Comparison of ENCODE assay signal across 10 mouse cellular contexts in the genomic region with DNA sequence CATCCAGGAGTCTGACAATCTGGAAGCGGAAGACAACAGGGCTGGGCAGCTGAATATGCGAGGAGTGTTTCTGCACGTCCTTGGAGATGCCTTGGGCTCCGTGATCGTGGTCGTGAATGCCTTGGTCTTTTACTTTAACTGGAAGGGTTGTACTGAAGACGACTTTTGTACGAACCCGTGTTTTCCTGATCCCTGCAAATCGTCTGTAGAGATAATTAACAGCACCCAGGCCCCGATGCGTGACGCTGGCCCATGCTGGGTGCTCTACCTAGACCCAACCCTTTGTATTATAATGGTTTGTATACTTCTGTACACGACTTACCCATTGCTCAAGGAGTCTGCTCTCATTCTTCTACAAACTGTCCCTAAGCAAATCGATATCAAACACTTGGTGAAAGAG. TPM values are rescaled to one million over a fixed set of nuclear protein-coding genes. Genes with fewer than 3 reads are reported as not detected.
A peak's percentile ranks its signal among the peaks of the same experiment; 100 is the strongest.
DNase-seq lines count a peak whose midpoint lies in the region; ATAC-seq lines count a peak whose summit lies in the region.
"Had no signal": no experiment of that assay in that cellular context is flagged by ENCODE, and none has a peak within 500 bp of the region (broad histone marks: within the 10 kb centered on the region; RNA-seq: fewer than 3 reads in every experiment).

No protein-coding gene starts in this region.

- no peak for DNase-seq in heart, postnatal 10 days
- no peak for DNase-seq in retina, postnatal 1 day
- DNase-seq in left cerebral cortex, adult 8-10 months (ENCODE audit: low spot score in 2 of 2) = no peak
- DNase-seq: gastrocnemius, postnatal 10 days; thymus, adult 2 months had no signal

- H3K36me3 ChIP-seq in heart, embryonic 16.5 days (ENCODE audit: control insufficient read depth, insufficient read depth) = peaks cover 11% of the 10 kb centered on the region
- H3K36me3 ChIP-seq in hindbrain, embryonic 12.5 days = peaks cover 8% of the 10 kb centered on the region
- H3K36me3 ChIP-seq in midbrain, embryonic 12.5 days = peaks cover 13% of the 10 kb centered on the region

- ATAC-seq in heart, embryonic 16.5 days (replicated peaks; ENCODE audit: extremely low read depth, insufficient read depth, low FRiP score) = no peak
- ATAC-seq in hindbrain, embryonic 12.5 days (ENCODE audit: low FRiP score) = no peak
- ATAC-seq in midbrain, embryonic 12.5 days (ENCODE audit: low FRiP score, low read depth) = no peak
- no peak for ATAC-seq in activated CD4-positive, CD25-positive, alpha-beta regulatory T cell, adult 4 months

- peak overlapping the region; percentile 97 for H3K4me2 ChIP-seq in heart, embryonic 16.5 days (ENCODE audit: low read depth, low read length)
- peak overlapping the region; percentile 74 for H3K4me2 ChIP-seq in hindbrain, embryonic 12.5 days (replicated peaks)
- H3K4me2 ChIP-seq in midbrain, embryonic 12.5 days (replicated peaks) = peak overlapping the region; percentile 87; the same call in 1 of the 2 replicates

- H3K27ac ChIP-seq in heart, embryonic 16.5 days (ENCODE audit: low read length) = no peak overlapping the region
- no peak overlapping the region for H3K27ac ChIP-seq in brown adipose tissue, adult 24 weeks (replicated peaks; ENCODE audit: low read depth, low read length)
- no peak overlapping the region for H3K27ac ChIP-seq in hindbrain, embryonic 12.5 days
- no peak overlapping the region for H3K27ac ChIP-seq in midbrain, embryonic 12.5 days (replicated peaks)

- no peaks in the 10 kb centered on the region for H3K27me3 ChIP-seq in heart, embryonic 16.5 days (ENCODE audit: control insufficient read depth, insufficient read depth, low read length)
- H3K27me3 ChIP-seq in hindbrain, embryonic 12.5 days = no peaks in the 10 kb centered on the region
- peaks cover 15% of the 10 kb centered on the region; the same call in 1 of the 2 replicates for H3K27me3 ChIP-seq in midbrain, embryonic 12.5 days

- H3K9ac ChIP-seq in heart, embryonic 16.5 days (ENCODE audit: low read length) = no peak overlapping the region
- H3K9ac ChIP-seq in hindbrain, embryonic 12.5 days = no peak overlapping the region
- no peak overlapping the region for H3K9ac ChIP-seq in midbrain, embryonic 12.5 days (replicated peaks)

- WGBS in heart, embryonic 16.5 days = 91% methylated on average over 15 of the region's 15 CpGs
- 90% methylated on average over 15 of the region's 15 CpGs for WGBS in hindbrain, embryonic 12.5 days
- WGBS in midbrain, embryonic 12.5 days = 94% methylated on average over 15 of the region's 15 CpGs

- intact Hi-C loops in heart, postnatal 10 days (cut with DNase I) = loop anchor here (2.0 to 5.0 kb wide), 2 partner anchors 56 to 332 kb away; a partner anchor contains a TSS

- H3K4me1 ChIP-seq in heart, embryonic 16.5 days (ENCODE audit: control insufficient read depth, insufficient read depth, low read length) = peaks cover 36% of the 10 kb centered on the region
- peaks cover 8% of the 10 kb centered on the region for H3K4me1 ChIP-seq in brown adipose tissue, adult 24 weeks (ENCODE audit: control insufficient read depth, insufficient read depth, insufficient read length, low read length)
- peaks cover 39% of the 10 kb centered on the region for H3K4me1 ChIP-seq in hindbrain, embryonic 12.5 days
- H3K4me1 ChIP-seq in midbrain, embryonic 12.5 days = peaks cover 47% of the 10 kb centered on the region

- no peaks in the 10 kb centered on the region for H3K9me3 ChIP-seq in heart, embryonic 16.5 days (replicated peaks; ENCODE audit: control insufficient read depth, low read length)
- no peaks in the 10 kb centered on the region for H3K9me3 ChIP-seq in hindbrain, embryonic 12.5 days (replicated peaks)
- no peaks in the 10 kb centered on the region for H3K9me3 ChIP-seq in midbrain, embryonic 12.5 days

- peak overlapping the region; percentile 96 for H3K4me3 ChIP-seq in heart, embryonic 16.5 days (ENCODE audit: low read length)
- H3K4me3 ChIP-seq in brown adipose tissue, adult 24 weeks (ENCODE audit: insufficient read depth, low read depth, low read length) = peak overlapping the region; percentile 73; the same call in 1 of the 2 replicates
- peak overlapping the region; percentile 66; the same call in 1 of the 2 replicates for H3K4me3 ChIP-seq in hindbrain, embryonic 12.5 days
- 0 out of 2 replicates have a peak overlapping the region, but pooled peaks have one; percentile 5 for H3K4me3 ChIP-seq in midbrain, embryonic 12.5 days

RNA-seq across cellular contexts. Expression of a gene that starts 2.3 kb away (rescaled TPM):
- 1.1 and 1.7 TPM in 2 replicates for polyA plus RNA-seq in heart, embryonic 16.5 days (2015; fragmentation: Nextera tagmentation; extraction: Ambion mirVana)
- 10 to 100 TPM; 26.3 to 31.3 TPM for total RNA-seq in heart, postnatal 10 days (2021)
- polyA plus RNA-seq in brown adipose tissue, adult 24 weeks (2012; ENCODE audit: insufficient read depth, insufficient read length, missing spikeins) = 4.5 and 5.8 TPM in 2 replicates
- 4.6 and 4.9 TPM in 2 replicates for polyA plus RNA-seq in hindbrain, embryonic 12.5 days (2016; fragmentation: Nextera tagmentation; extraction: Ambion mirVana)
- 3.6 and 4.2 TPM in 2 replicates for polyA plus RNA-seq in midbrain, embryonic 12.5 days (2016; fragmentation: Nextera tagmentation; extraction: Ambion mirVana)
- polyA plus RNA-seq in activated CD4-positive, CD25-positive, alpha-beta regulatory T cell, adult 4 months (2017; shearing (Covaris generic)) = 1 to 10 TPM; 1.2 to 1.4 TPM
- 10 to 100 TPM; 32.2 to 42.0 (median 35.1) TPM for total RNA-seq in left cerebral cortex, adult 8-10 months (2022)

Comparison
In these comparisons a context has a peak if more than half of its experiments do, and no peak if none do; other contexts are left out.
1. H3K4me3 ChIP-seq: peak in every context shown above with its lines; median percentile 96 in heart, embryonic 16.5 days; 73 in brown adipose tissue, adult 24 weeks; 66 in hindbrain, embryonic 12.5 days; 5 in midbrain, embryonic 12.5 days.